Mouse (Mus musculus) spleen, postnatal 0 days (tissue): Measurements from ENCODE around the gene Amy2a2. TPM values are rescaled to one million over a fixed set of nuclear protein-coding genes. Genes with fewer than 3 reads are reported as not detected.

Experiments used
- polyA plus RNA-seq: library from polyadenylated mRNA; unstranded; fragments of >200 nt; fragmentation: Nextera tagmentation; extraction: Ambion mirVana; gene quantifications from 2 replicates; pipeline ENCODE4 v1.2.1, GENCODE M21; 2015

Gene Amy2a2
- 17.9 and 29.9 TPM in 2 replicates for polyA plus RNA-seq

GRCm38 (mm10) chr3:113356558-113356957 is at the start of gene Amy2a2:
TSS of gene Amy2a2 (minus strand) at chr3:113356658.

GRCm38 (mm10) chr3:113323952-113324351 is 32.5 kb downstream of the Amy2a2 start, which contains the start of gene Amy2a3:
TSS of gene Amy2a3 (minus strand) at chr3:113324052.

Other genes with a start within 250 kb of the Amy2a2 start
- 3.4 and 101 TPM in 2 replicates for gene Amy2a5, start 97.8 kb downstream of the Amy2a2 start, polyA plus RNA-seq
- 17.9 and 29.9 TPM in 2 replicates for gene Amy2a4, start 65.2 kb downstream of the Amy2a2 start, polyA plus RNA-seq
- gene Amy2a3, start 32.6 kb downstream of the Amy2a2 start, polyA plus RNA-seq = 17.9 and 29.9 TPM in 2 replicates
- gene Amy2a1, start 175.8 kb upstream of the Amy2a2 start, polyA plus RNA-seq = 19.8 and 158 TPM in 2 replicates